Mouse (Mus musculus) natural killer cell, adult 2 months (primary cell): Measurements from ENCODE around the gene Olfr845.

Experiments used
- DNase-seq, 2 experiments: peaks; one replicate each; pipeline ENCODE4 v3.0.0; 2022; ENCODE audit warnings: low spot score in 2 of 2

Olfr845 gene

DNA sequence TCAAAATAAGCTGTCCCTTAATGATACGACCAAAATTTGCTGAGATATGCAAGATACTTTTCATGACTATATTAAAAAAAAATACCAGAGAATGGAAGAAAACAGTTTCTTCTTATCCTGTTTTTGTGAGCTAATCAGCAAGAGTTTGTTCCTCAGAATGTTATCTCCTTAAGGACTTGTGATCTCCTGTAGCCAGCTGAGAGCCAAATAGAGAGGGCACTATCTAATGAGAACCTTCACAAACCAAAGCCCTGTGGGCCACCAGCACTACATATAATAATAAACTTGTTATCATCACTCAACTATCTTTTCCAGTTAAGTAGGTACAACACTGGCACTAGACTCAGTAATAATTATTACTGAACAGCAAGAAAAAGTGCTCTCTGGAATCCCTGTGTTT is at the start of gene Olfr845:
Gene Olfr845, plus strand, starts transcription at position 301 of the 400 bp plus-strand sequence.
- DNase-seq = no peak

DNA sequence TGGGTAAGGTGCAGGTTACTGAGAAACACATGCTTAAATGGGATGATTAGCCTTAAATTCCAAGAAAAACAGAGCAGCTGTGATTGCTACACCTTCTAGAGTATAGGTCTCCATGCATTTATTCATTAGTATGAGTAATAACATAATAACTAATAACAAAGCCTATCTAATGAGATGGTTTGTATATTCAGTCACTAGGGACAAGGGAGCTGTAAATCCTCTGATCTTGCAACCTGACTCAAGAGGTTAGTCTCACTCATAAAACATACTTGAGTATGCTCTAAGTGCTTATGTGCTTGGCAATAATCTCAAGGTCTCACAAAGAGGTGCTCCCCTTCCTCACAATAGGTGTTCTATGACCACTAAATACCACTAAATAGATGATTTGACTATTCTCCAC is 20.2 kb upstream of the Olfr845 start, which contains the start of gene Olfr844:
Gene Olfr844, plus strand, starts transcription at position 301 of the 400 bp plus-strand sequence.
- no peak for DNase-seq

DNA sequence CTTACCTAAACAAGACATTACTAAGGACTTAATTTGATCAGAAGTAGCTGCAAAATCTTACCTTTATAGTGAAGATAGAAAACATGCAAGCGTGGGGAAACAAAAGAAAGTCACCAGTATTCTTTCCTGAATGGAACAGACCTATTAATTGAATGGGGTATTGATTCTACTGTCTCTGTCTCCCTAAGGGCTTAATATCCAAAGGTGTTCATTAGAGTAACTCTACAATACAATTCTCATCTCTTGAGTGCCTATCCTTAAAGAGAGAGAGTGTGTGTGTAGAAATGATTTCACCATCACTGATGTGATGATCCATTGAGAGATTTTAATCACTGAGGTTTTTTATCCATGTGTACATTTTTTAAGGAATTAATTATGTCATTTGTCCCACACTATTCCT is 27.6 kb downstream of the Olfr845 start, which contains the start of gene Olfr846:
Gene Olfr846, minus strand, starts transcription at position 101 of the 400 bp plus-strand sequence.
- no peak for DNase-seq

DNA sequence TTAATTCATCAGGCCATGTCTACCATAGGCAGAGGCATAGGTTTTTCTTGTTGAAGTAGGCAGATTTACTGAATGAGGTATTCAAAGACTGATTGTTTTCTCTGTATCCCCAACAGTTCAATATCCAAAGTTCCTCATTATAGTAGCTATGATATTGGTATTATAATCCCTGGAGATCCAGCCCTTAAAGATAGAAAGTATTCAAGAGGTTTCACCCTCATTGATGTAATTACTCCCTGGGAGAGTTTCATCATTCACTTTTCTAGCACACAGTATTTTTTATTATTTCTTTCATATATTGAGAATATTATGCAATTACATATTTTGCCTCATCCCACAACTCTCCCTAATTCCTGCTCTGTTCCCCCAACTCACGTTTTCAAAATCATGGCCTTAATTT is 42.3 kb downstream of the Olfr845 start, which contains the start of gene Olfr847:
Gene Olfr847, minus strand, starts transcription at position 101 of the 400 bp plus-strand sequence.
- DNase-seq = no peak
